In the genomic region with DNA sequence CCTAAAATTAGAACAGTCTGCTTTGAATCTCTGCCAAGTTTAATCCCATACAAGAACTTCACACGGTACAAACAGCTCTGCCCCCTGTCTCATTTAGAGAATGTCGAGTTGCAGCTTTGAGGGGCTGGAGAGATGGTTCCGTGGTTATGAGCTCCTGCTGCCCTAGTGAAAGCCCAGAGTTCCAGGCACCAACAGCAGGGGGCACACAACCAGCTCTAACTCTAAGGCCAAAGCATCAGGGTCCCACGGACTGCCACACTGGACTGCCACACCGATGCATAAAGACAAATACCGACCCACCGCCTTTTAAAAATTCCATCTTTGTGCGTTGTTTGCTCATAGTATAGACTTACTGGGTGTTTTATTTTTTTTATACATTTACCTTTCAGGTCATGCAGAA, we compare ENCODE assay signal across 11 mouse cellular contexts.
A peak's percentile ranks its signal among the peaks of the same experiment; 100 is the strongest.
DNase-seq lines count a peak whose midpoint lies in the region; ATAC-seq and TF ChIP-seq lines count a peak whose summit lies in the region.
"Had no signal": no experiment of that assay in that cellular context is flagged by ENCODE, and none has a peak within 500 bp of the region (broad histone marks: within the 10 kb centered on the region; RNA-seq: fewer than 3 reads in every experiment).

No protein-coding gene starts in this region.

- H3K27ac ChIP-seq in hindbrain, postnatal 0 days, result no peak overlapping the region
- no peak overlapping the region for H3K27ac ChIP-seq in hindbrain, embryonic 16.5 days (ENCODE audit: low read depth, low read length)
- no peak overlapping the region for H3K27ac ChIP-seq in midbrain, embryonic 14.5 days (replicated peaks; ENCODE audit: low read depth, low read length)
- no peak overlapping the region for H3K27ac ChIP-seq in midbrain, embryonic 11.5 days (ENCODE audit: low read depth, low read length)
- H3K27ac ChIP-seq in small intestine, adult 2 months (ENCODE audit: insufficient read depth, low read depth, low read length), result no peak overlapping the region
- H3K27ac ChIP-seq: hindbrain, embryonic 15.5 days had no signal

- no peak for TF ChIP-seq POLR2A in small intestine, adult 2 months (IDR thresholded peaks at IDR 0.05; ENCODE audit: low read depth, low read length)

- H3K4me3 ChIP-seq in hindbrain, postnatal 0 days (ENCODE audit: low read length), result no peak overlapping the region
- H3K4me3 ChIP-seq in hindbrain, embryonic 16.5 days (ENCODE audit: low read length), result no peak overlapping the region
- no peak overlapping the region for H3K4me3 ChIP-seq in midbrain, embryonic 14.5 days (replicated peaks; ENCODE audit: low read depth, low read length)
- H3K4me3 ChIP-seq in midbrain, embryonic 11.5 days (ENCODE audit: low read depth, low read length), result no peak overlapping the region
- H3K4me3 ChIP-seq in small intestine, adult 2 months (ENCODE audit: low read depth, low read length), result no peak overlapping the region
- H3K4me3 ChIP-seq: hindbrain, embryonic 15.5 days had no signal

- H3K9ac ChIP-seq in hindbrain, postnatal 0 days (replicated peaks; ENCODE audit: low read length), result no peak overlapping the region
- no peak overlapping the region for H3K9ac ChIP-seq in hindbrain, embryonic 16.5 days (ENCODE audit: low read depth, low read length)
- H3K9ac ChIP-seq in midbrain, embryonic 14.5 days (replicated peaks; ENCODE audit: low read length), result no peak overlapping the region
- H3K9ac ChIP-seq in midbrain, embryonic 11.5 days (ENCODE audit: low read length), result no peak overlapping the region
- H3K9ac ChIP-seq: hindbrain, embryonic 15.5 days; liver, postnatal 0 days had no signal

- no peaks in the 10 kb centered on the region for H3K27me3 ChIP-seq in hindbrain, postnatal 0 days (ENCODE audit: insufficient read depth, low read length)
- no peaks in the 10 kb centered on the region for H3K27me3 ChIP-seq in hindbrain, embryonic 16.5 days (replicated peaks; ENCODE audit: control insufficient read depth, insufficient read depth, low read length)
- H3K27me3 ChIP-seq in midbrain, embryonic 14.5 days (ENCODE audit: control insufficient read depth, insufficient read depth, low read length), result no peaks in the 10 kb centered on the region
- no peaks in the 10 kb centered on the region for H3K27me3 ChIP-seq in midbrain, embryonic 11.5 days (ENCODE audit: control insufficient read depth, insufficient read depth, low read length)
- no peaks in the 10 kb centered on the region for H3K27me3 ChIP-seq in small intestine, adult 2 months (ENCODE audit: control insufficient read depth, insufficient read depth, low read length)
- H3K27me3 ChIP-seq: hindbrain, embryonic 15.5 days had no signal

- peak; percentile 31 for DNase-seq in hindbrain, postnatal 0 days (ENCODE audit: low spot score)
- peak; percentile 55 for DNase-seq in midbrain, embryonic 14.5 days
- no peak for DNase-seq in midbrain, embryonic 11.5 days (ENCODE audit: low spot score, missing footprints)
- peak; percentile 43 for DNase-seq in brain, adult 2 months (ENCODE audit: low read depth, low spot score)
- no peak for DNase-seq in B cell, adult 2 months
- DNase-seq: gastrocnemius, postnatal 36 days; layer of hippocampus, postnatal 36 days; liver, postnatal 0 days had no signal

- TF ChIP-seq CTCF in hindbrain, postnatal 0 days (IDR thresholded peaks at IDR 0.05; ENCODE audit: low read depth), result peak; percentile 55
- peak; percentile 40; the same call in 1 of the 2 replicates for TF ChIP-seq CTCF in small intestine, adult 2 months (IDR thresholded peaks at IDR 0.05; ENCODE audit: extremely low read depth, insufficient read length, insufficient replicate concordance, low read depth, low read length)

- H3K4me2 ChIP-seq in hindbrain, postnatal 0 days (ENCODE audit: low read depth, low read length), result no peak overlapping the region
- no peak overlapping the region for H3K4me2 ChIP-seq in hindbrain, embryonic 16.5 days (ENCODE audit: low read length)
- H3K4me2 ChIP-seq in midbrain, embryonic 14.5 days (ENCODE audit: low read length), result no peak overlapping the region
- H3K4me2 ChIP-seq in midbrain, embryonic 11.5 days, result no peak overlapping the region
- H3K4me2 ChIP-seq: hindbrain, embryonic 15.5 days had no signal

- no peaks in the 10 kb centered on the region for H3K9me3 ChIP-seq in hindbrain, postnatal 0 days (ENCODE audit: low read length)
- no peaks in the 10 kb centered on the region for H3K9me3 ChIP-seq in hindbrain, embryonic 16.5 days (ENCODE audit: control insufficient read depth, low read length)
- H3K9me3 ChIP-seq in midbrain, embryonic 14.5 days (ENCODE audit: control insufficient read depth, low read length), result no peaks in the 10 kb centered on the region
- H3K9me3 ChIP-seq in midbrain, embryonic 11.5 days (ENCODE audit: control insufficient read depth, low read length), result no peaks in the 10 kb centered on the region
- H3K9me3 ChIP-seq: hindbrain, embryonic 15.5 days had no signal

- 67% methylated on average over 8 of the region's 8 CpGs for WGBS in hindbrain, postnatal 0 days
- 82% methylated on average over 8 of the region's 8 CpGs for WGBS in hindbrain, embryonic 16.5 days
- 83% methylated on average over 8 of the region's 8 CpGs for WGBS in midbrain, embryonic 14.5 days
- WGBS in midbrain, embryonic 11.5 days, result 89% methylated on average over 8 of the region's 8 CpGs
- 77% methylated on average over 8 of the region's 8 CpGs for WGBS in small intestine, adult 2 months

- no peaks in the 10 kb centered on the region for H3K36me3 ChIP-seq in hindbrain, postnatal 0 days (ENCODE audit: insufficient read depth, low read length)
- no peaks in the 10 kb centered on the region for H3K36me3 ChIP-seq in hindbrain, embryonic 16.5 days (ENCODE audit: control insufficient read depth, insufficient read depth, low read length)
- H3K36me3 ChIP-seq in midbrain, embryonic 14.5 days (ENCODE audit: control insufficient read depth, insufficient read depth, low read length), result no peaks in the 10 kb centered on the region
- no peaks in the 10 kb centered on the region for H3K36me3 ChIP-seq in midbrain, embryonic 11.5 days (ENCODE audit: control insufficient read depth, insufficient read depth, low read length)
- no peaks in the 10 kb centered on the region for H3K36me3 ChIP-seq in small intestine, adult 2 months (ENCODE audit: control insufficient read depth, insufficient read depth, low read length)
- H3K36me3 ChIP-seq: hindbrain, embryonic 15.5 days had no signal

- no peaks in the 10 kb centered on the region for H3K4me1 ChIP-seq in hindbrain, postnatal 0 days (ENCODE audit: insufficient read depth, low read length)
- no peaks in the 10 kb centered on the region for H3K4me1 ChIP-seq in hindbrain, embryonic 16.5 days (ENCODE audit: control insufficient read depth, insufficient read depth, low read depth, low read length)
- H3K4me1 ChIP-seq in midbrain, embryonic 14.5 days (ENCODE audit: control insufficient read depth, insufficient read depth, low read length), result no peaks in the 10 kb centered on the region
- H3K4me1 ChIP-seq in midbrain, embryonic 11.5 days (ENCODE audit: control insufficient read depth, insufficient read depth, low read length), result no peaks in the 10 kb centered on the region
- H3K4me1 ChIP-seq in small intestine, adult 2 months (ENCODE audit: control insufficient read depth, insufficient read depth, insufficient read length, low read length), result no peaks in the 10 kb centered on the region
- H3K4me1 ChIP-seq: hindbrain, embryonic 15.5 days had no signal

- ATAC-seq in hindbrain, postnatal 0 days, result no peak
- no peak for ATAC-seq in hindbrain, embryonic 16.5 days
- ATAC-seq in midbrain, embryonic 14.5 days (ENCODE audit: low FRiP score, low TSS enrichment), result no peak
- no peak for ATAC-seq in midbrain, embryonic 11.5 days (ENCODE audit: low FRiP score)
- ATAC-seq: liver, postnatal 0 days had no signal

Comparison
In these comparisons a context has a peak if more than half of its experiments do, and no peak if none do; other contexts are left out.
1. DNase-seq: peak in hindbrain, postnatal 0 days (single experiment), midbrain, embryonic 14.5 days (single experiment) and brain, adult 2 months (single experiment); none in midbrain, embryonic 11.5 days (single experiment) and B cell, adult 2 months (0 of 2).